In genomic region chr9:119321392-119322229, GRCm38 (mm10) we compare ENCODE assay signal across 7 mouse cellular contexts. TPM values are rescaled to one million over a fixed set of nuclear protein-coding genes. Genes with fewer than 3 reads are reported as not detected.
DNase-seq lines count a peak whose midpoint lies in the region; ATAC-seq lines count a peak whose summit lies in the region.

No protein-coding gene starts in this region.

- peak overlapping the region; percentile 74 for H3K9ac ChIP-seq in lung, embryonic 15.5 days
- peak overlapping the region; percentile 77 for H3K9ac ChIP-seq in heart, embryonic 15.5 days
- peak overlapping the region; percentile 95 for H3K9ac ChIP-seq in liver, embryonic 13.5 days

- peak overlapping the region; percentile 94 for H3K4me2 ChIP-seq in lung, embryonic 15.5 days
- peak overlapping the region; percentile 94 for H3K4me2 ChIP-seq in heart, embryonic 15.5 days
- peak overlapping the region; percentile 99 for H3K4me2 ChIP-seq in liver, embryonic 13.5 days

- no peaks in the 10 kb centered on the region for H3K9me3 ChIP-seq in lung, embryonic 15.5 days
- no peaks in the 10 kb centered on the region for H3K9me3 ChIP-seq in heart, embryonic 15.5 days (replicated peaks)
- H3K9me3 ChIP-seq in liver, embryonic 13.5 days (replicated peaks): no peaks in the 10 kb centered on the region

- no peaks in the 10 kb centered on the region for H3K27me3 ChIP-seq in lung, embryonic 15.5 days
- no peaks in the 10 kb centered on the region for H3K27me3 ChIP-seq in heart, embryonic 15.5 days
- H3K27me3 ChIP-seq in liver, embryonic 13.5 days: no peaks in the 10 kb centered on the region

- H3K27ac ChIP-seq in lung, embryonic 15.5 days: peak overlapping the region; percentile 85
- peak overlapping the region; percentile 28; the same call in 1 of the 2 replicates for H3K27ac ChIP-seq in brown adipose tissue, adult 24 weeks (replicated peaks; ENCODE audit: low read depth, low read length)
- H3K27ac ChIP-seq in heart, embryonic 15.5 days: peak overlapping the region; percentile 88
- H3K27ac ChIP-seq in liver, embryonic 13.5 days: peak overlapping the region; percentile 99

- H3K4me3 ChIP-seq in lung, embryonic 15.5 days: peak overlapping the region; percentile 88
- H3K4me3 ChIP-seq in brown adipose tissue, adult 24 weeks (ENCODE audit: insufficient read depth, low read depth, low read length): peak overlapping the region; percentile 66
- H3K4me3 ChIP-seq in heart, embryonic 15.5 days: peak overlapping the region; percentile 68
- H3K4me3 ChIP-seq in liver, embryonic 13.5 days (replicated peaks): peak overlapping the region; percentile 84

- H3K4me1 ChIP-seq in lung, embryonic 15.5 days: peaks cover 20% of the 10 kb centered on the region
- H3K4me1 ChIP-seq in brown adipose tissue, adult 24 weeks (ENCODE audit: control insufficient read depth, insufficient read depth, insufficient read length, low read length): no peaks in the 10 kb centered on the region
- peaks cover 19% of the 10 kb centered on the region for H3K4me1 ChIP-seq in heart, embryonic 15.5 days (replicated peaks)
- peaks cover 38% of the 10 kb centered on the region for H3K4me1 ChIP-seq in liver, embryonic 13.5 days (replicated peaks)

- peak; percentile 55 for ATAC-seq in lung, embryonic 15.5 days (ENCODE audit: borderline replicate concordance, extremely low read depth, low FRiP score, low TSS enrichment)
- peak; percentile 27 for ATAC-seq in heart, embryonic 15.5 days (replicated peaks; ENCODE audit: insufficient number of reproducible peaks, insufficient read depth, low FRiP score, low read depth)
- ATAC-seq in liver, embryonic 13.5 days (ENCODE audit: low read depth): peak; percentile 10

- no peak for DNase-seq in lung, postnatal 10 days
- no peak for DNase-seq in liver, embryonic 13.5 days
- DNase-seq in right cerebral cortex, postnatal 4 days: peak; percentile 45
- no peak for DNase-seq in yolk sac, embryonic 10.5 days (ENCODE audit: low spot score)

- H3K36me3 ChIP-seq in lung, embryonic 15.5 days: no peaks in the 10 kb centered on the region
- no peaks in the 10 kb centered on the region for H3K36me3 ChIP-seq in heart, embryonic 15.5 days
- peaks cover 4% of the 10 kb centered on the region for H3K36me3 ChIP-seq in liver, embryonic 13.5 days

- under 1% methylated on average over 59 of the region's 59 CpGs for WGBS in lung, embryonic 15.5 days
- WGBS in heart, embryonic 15.5 days: under 1% methylated on average over 59 of the region's 59 CpGs
- WGBS in liver, embryonic 13.5 days (ENCODE audit: insufficient replicate concordance): under 1% methylated on average over 59 of the region's 59 CpGs

RNA-seq across cellular contexts. Expression of gene Oxsr1, which starts 0.6 kb away (rescaled TPM):
- polyA plus RNA-seq in lung, embryonic 15.5 days (2015; fragmentation: Nextera tagmentation; extraction: Ambion mirVana): 10.3 and 11.3 TPM in 2 replicates
- 18.3 and 19.4 TPM in 2 replicates for polyA plus RNA-seq in brown adipose tissue, adult 24 weeks (2012; ENCODE audit: insufficient read depth, insufficient read length, missing spikeins)
- 6.7 and 8.6 TPM in 2 replicates for polyA plus RNA-seq in heart, embryonic 15.5 days (2015; fragmentation: Nextera tagmentation; extraction: Ambion mirVana)
- 6.0 and 6.5 TPM in 2 replicates for polyA plus RNA-seq in liver, embryonic 13.5 days (2015; fragmentation: Nextera tagmentation; extraction: Ambion mirVana)

RNA-seq across cellular contexts. Expression of gene Acaa1a, which starts 17.9 kb away (rescaled TPM):
- 117 and 121 TPM in 2 replicates for polyA plus RNA-seq in lung, embryonic 15.5 days (2015; fragmentation: Nextera tagmentation; extraction: Ambion mirVana)
- polyA plus RNA-seq in brown adipose tissue, adult 24 weeks (2012; ENCODE audit: insufficient read depth, insufficient read length, missing spikeins): 82.7 and 96.9 TPM in 2 replicates
- 81.5 and 100 TPM in 2 replicates for polyA plus RNA-seq in heart, embryonic 15.5 days (2015; fragmentation: Nextera tagmentation; extraction: Ambion mirVana)
- 39.6 and 40.2 TPM in 2 replicates for polyA plus RNA-seq in liver, embryonic 13.5 days (2015; fragmentation: Nextera tagmentation; extraction: Ambion mirVana)

RNA-seq across cellular contexts. Expression of gene Myd88, which starts 19.6 kb away (rescaled TPM):
- 29.4 and 32.0 TPM in 2 replicates for polyA plus RNA-seq in lung, embryonic 15.5 days (2015; fragmentation: Nextera tagmentation; extraction: Ambion mirVana)
- polyA plus RNA-seq in brown adipose tissue, adult 24 weeks (2012; ENCODE audit: insufficient read depth, insufficient read length, missing spikeins): 11.2 and 13.3 TPM in 2 replicates
- 14.9 and 20.0 TPM in 2 replicates for polyA plus RNA-seq in heart, embryonic 15.5 days (2015; fragmentation: Nextera tagmentation; extraction: Ambion mirVana)
- polyA plus RNA-seq in liver, embryonic 13.5 days (2015; fragmentation: Nextera tagmentation; extraction: Ambion mirVana): 18.6 and 21.7 TPM in 2 replicates

RNA-seq across cellular contexts. Expression of gene Xylb, which starts 35.6 kb away (rescaled TPM):
- 4.3 and 4.9 TPM in 2 replicates for polyA plus RNA-seq in lung, embryonic 15.5 days (2015; fragmentation: Nextera tagmentation; extraction: Ambion mirVana)
- polyA plus RNA-seq in brown adipose tissue, adult 24 weeks (2012; ENCODE audit: insufficient read depth, insufficient read length, missing spikeins): 1.2 and 1.7 TPM in 2 replicates
- polyA plus RNA-seq in heart, embryonic 15.5 days (2015; fragmentation: Nextera tagmentation; extraction: Ambion mirVana): 1.1 and 2.6 TPM in 2 replicates
- 3.6 and 4.7 TPM in 2 replicates for polyA plus RNA-seq in liver, embryonic 13.5 days (2015; fragmentation: Nextera tagmentation; extraction: Ambion mirVana)

RNA-seq across cellular contexts. Expression of gene Slc22a14, which starts 43.7 kb away (rescaled TPM):
- polyA plus RNA-seq in lung, embryonic 15.5 days (2015; fragmentation: Nextera tagmentation; extraction: Ambion mirVana): 0.10 TPM in 1 of 2 replicates, not detected in the other
- polyA plus RNA-seq in brown adipose tissue, adult 24 weeks (2012; ENCODE audit: insufficient read depth, insufficient read length, missing spikeins): not detected in 2 replicates
- 0.11 and 0.25 TPM in 2 replicates for polyA plus RNA-seq in heart, embryonic 15.5 days (2015; fragmentation: Nextera tagmentation; extraction: Ambion mirVana)
- not detected in 2 replicates for polyA plus RNA-seq in liver, embryonic 13.5 days (2015; fragmentation: Nextera tagmentation; extraction: Ambion mirVana)

Comparison
In these comparisons a context has a peak if more than half of its experiments do, and no peak if none do; other contexts are left out.
1. H3K27ac ChIP-seq: peak in every context shown above with its lines; median percentile 99 in liver, embryonic 13.5 days; 88 in heart, embryonic 15.5 days; 85 in lung, embryonic 15.5 days; 28 in brown adipose tissue, adult 24 weeks.